Mouse (Mus musculus): Measurements from ENCODE around the gene Trim46. TPM values are rescaled to one million over a fixed set of nuclear protein-coding genes. Genes with fewer than 3 reads are reported as not detected.

Gene Trim46
- polyA plus RNA-seq, 1 experiment from 2014 or later: 11.6 TPM

DNA sequence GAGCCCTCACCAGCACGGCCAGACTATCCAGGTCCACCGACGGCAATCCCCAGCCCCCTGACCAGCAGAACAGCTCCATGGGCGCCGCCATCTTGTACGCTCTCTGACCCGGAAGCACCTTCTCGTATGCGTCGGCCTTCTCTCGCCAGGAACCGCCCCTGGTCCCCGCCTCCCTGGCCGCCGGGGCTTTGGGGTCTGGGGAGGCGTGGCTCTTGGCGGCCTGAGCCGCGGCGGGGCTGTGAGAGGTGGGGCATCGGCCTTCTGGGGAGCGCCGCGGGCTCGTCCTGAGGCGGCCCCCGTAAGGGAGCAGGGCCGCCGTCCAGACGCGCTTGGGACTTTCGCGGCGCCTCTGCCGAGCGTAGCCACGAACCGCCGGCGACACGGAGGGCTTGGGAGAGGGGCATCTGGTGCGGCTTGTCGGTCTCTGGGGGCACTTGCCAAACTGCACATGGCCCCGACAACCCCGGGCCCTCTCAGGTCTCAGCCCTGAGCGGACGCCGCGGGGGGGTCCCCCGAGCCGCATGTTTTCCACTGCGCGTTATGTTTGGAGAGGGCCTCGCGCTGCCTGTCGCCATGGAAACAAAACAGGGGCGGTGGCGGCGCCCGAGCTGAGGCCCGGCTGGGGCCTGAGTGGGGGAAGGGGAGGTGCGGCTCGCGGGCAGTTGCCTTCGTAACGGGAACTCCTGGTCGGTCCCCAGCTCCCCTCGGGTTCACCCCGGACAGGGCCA is 32.1 kb downstream of the Trim46 start:
- Histone ChIP-seq H3K27me3 (ENCODE audit: insufficient read depth, poor library complexity, severe bottlenecking) (no peaks in the 10 kb centered on the region), H3K4me1 (replicated peaks) (peaks cover 61% of the 10 kb centered on the region), H3K36me3 (peaks cover 39% of the 10 kb centered on the region), H3K4me3 (peak overlapping the region; percentile 68), H3K27ac (peak overlapping the region; percentile 98), H3K9me3 (no peaks in the 10 kb centered on the region)
- peak; percentile 94 for DNase-seq (ENCODE audit: low spot score)
- under 1% methylated on average over 69 of the region's 69 CpGs for WGBS

DNA sequence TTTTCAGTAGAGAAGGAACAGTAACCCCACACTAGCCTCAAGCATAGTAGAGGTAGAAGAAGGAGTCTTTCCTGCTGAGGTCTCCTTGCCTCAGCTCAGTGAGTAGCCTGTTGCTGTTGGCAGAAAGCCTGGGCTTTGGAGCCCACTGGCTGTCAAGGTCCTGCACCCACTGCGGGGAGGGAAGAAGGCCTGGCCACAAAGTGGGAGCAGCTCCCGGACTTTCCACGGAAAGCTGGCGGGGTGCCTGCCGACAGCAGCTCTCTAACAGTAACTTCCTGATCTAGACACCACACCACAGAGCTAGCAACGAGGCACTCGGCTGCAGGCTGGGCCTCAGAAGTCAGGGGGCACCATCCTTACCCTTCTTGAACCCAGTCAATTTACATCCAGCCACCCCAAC is 35.4 kb downstream of the Trim46 start:
- Histone ChIP-seq H3K27ac (no peak overlapping the region), H3K36me3 (peaks cover 56% of the 10 kb centered on the region), H3K4me1 (replicated peaks) (peaks cover 30% of the 10 kb centered on the region), H3K27me3 (ENCODE audit: insufficient read depth, poor library complexity, severe bottlenecking) (no peaks in the 10 kb centered on the region), H3K9me3 (no peaks in the 10 kb centered on the region), H3K4me3 (no peak overlapping the region)
- WGBS: 89% methylated on average over 7 of the region's 7 CpGs
- no peak for DNase-seq (ENCODE audit: low spot score)

DNA sequence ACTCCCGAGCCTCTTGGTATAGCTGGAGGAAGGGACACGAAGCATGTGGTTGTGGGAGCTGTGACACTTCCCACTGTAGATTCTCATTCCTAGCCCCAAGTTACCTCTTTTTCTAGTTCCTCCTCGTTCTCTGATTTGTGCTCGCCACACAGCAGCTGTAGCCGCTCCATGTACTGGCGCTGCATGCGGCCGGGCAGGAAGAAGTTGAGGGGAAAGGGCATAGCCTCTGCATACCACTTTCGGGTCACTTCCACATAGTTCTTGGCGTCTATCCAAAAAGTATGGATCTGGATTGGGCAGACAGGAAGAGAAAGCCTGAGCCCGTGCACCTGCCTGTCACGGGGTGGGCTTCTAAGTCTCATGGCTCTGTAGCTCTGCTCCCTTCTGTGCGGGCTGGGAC is 35.9 kb downstream of the Trim46 start:
- no peaks in the 10 kb centered on the region for H3K9me3 ChIP-seq
- DNase-seq (ENCODE audit: low spot score): no peak
- H3K4me1 ChIP-seq (replicated peaks): peaks cover 24% of the 10 kb centered on the region
- no peak overlapping the region for H3K27ac ChIP-seq
- WGBS: 92% methylated on average over 13 of the region's 13 CpGs
- no peak overlapping the region for H3K4me3 ChIP-seq
- no peaks in the 10 kb centered on the region for H3K27me3 ChIP-seq (ENCODE audit: insufficient read depth, poor library complexity, severe bottlenecking)
- peaks cover 61% of the 10 kb centered on the region for H3K36me3 ChIP-seq

DNA sequence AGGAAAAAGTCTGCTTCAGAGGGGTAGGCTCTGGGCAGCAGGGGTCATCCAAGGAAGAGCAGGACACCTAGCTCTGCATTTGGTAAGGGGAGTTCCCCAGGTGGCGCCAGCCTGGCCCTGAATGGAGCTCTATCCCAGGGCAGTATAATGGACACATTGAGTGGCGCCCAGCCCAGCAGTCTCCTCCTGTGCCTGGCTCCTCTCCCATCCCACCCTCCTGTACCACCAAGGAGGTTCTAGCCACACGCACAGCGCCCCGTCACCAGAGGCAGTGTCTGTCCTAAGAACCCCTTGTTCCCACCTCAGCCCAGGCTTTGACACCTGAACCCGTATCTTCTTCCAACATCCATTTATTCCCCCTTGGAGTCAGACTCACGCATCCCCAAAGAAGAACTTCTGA is 36.4 kb downstream of the Trim46 start:
- Histone ChIP-seq H3K4me1 (replicated peaks) (peaks cover 20% of the 10 kb centered on the region), H3K9me3 (no peaks in the 10 kb centered on the region), H3K4me3 (no peak overlapping the region), H3K36me3 (peaks cover 66% of the 10 kb centered on the region), H3K27me3 (ENCODE audit: insufficient read depth, poor library complexity, severe bottlenecking) (no peaks in the 10 kb centered on the region), H3K27ac (no peak overlapping the region)
- DNase-seq (ENCODE audit: low spot score): no peak
- WGBS: 90% methylated on average over 7 of the region's 7 CpGs

DNA sequence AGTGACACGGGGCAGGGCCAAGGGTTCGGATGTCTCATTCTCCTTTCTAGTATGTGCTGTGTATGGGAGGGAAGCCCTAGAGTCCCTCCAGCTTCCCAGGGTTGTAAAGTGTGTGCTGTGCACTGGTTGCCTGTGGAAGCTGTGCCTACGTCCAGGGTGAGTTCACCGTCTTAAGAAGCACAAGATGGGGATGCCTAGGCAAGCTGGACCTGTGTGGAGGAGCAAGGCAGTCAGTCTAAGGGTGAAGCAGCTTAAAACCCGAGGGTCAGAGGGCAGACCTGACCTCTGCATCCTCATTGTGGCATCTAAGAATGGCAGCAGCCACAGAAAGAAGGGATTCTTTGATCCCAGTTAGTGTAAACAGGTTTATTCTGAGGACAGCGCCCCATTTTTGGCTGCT is 37.4 kb downstream of the Trim46 start:
- WGBS: 91% methylated on average over 6 of the region's 6 CpGs
- H3K4me1 ChIP-seq (replicated peaks): peaks cover 14% of the 10 kb centered on the region
- no peaks in the 10 kb centered on the region for H3K9me3 ChIP-seq
- no peaks in the 10 kb centered on the region for H3K27me3 ChIP-seq (ENCODE audit: insufficient read depth, poor library complexity, severe bottlenecking)
- no peak overlapping the region for H3K27ac ChIP-seq
- H3K36me3 ChIP-seq: peaks cover 72% of the 10 kb centered on the region
- DNase-seq (ENCODE audit: low spot score): no peak
- no peak overlapping the region for H3K4me3 ChIP-seq

DNA sequence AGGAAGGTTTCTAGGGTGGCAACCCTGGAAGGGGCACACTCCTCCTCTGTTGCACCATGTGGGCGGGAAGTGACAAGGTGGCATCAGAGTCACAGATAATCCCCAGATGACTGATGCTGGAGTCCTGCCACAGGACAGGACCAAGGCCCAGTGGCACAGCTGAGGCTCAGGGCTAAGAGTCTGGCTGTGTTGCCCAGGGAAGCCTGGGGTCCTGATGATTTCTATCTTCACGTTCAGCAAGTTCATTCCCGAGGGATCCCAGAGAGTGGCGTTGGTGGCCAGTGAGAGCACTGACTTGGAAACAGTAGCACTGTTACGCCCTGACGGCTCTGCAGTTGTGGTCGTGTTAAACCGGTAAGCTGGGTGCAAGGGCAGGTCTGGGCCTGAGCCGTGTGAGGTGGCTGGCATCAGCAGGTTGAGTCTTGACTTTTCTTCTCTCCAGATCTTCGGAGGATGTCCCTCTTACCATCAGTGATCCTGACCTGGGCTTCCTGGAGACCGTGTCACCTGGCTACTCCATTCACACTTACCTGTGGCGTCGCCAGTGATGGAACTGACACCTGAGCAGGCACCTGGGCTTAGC is 37.9 kb downstream of the Trim46 start:
- peaks cover 72% of the 10 kb centered on the region for H3K36me3 ChIP-seq
- H3K9me3 ChIP-seq: no peaks in the 10 kb centered on the region
- H3K4me3 ChIP-seq: no peak overlapping the region
- H3K4me1 ChIP-seq (replicated peaks): peaks cover 16% of the 10 kb centered on the region
- DNase-seq (ENCODE audit: low spot score): no peak
- no peaks in the 10 kb centered on the region for H3K27me3 ChIP-seq (ENCODE audit: insufficient read depth, poor library complexity, severe bottlenecking)
- 95% methylated on average over 13 of the region's 13 CpGs for WGBS
- no peak overlapping the region for H3K27ac ChIP-seq

DNA sequence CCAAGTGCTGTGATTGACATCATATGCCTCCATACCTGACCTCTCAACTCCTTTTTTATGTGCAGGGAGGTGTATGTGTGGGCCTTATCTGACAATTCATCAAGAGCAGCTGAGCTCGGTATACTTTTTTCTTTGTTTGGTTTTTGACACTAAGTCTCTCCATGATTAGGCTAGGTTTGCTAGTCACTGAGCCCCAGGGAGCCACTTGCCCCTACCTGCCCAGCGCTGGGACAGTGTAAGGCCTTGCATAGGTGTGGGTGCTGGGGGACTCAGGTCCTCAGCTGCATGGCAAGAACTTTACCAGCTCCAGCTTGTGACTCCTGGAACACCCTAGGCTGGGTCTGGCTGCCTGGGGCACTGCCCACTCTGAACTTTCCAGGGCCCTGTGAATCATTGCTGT is 39.4 kb downstream of the Trim46 start:
- no peak for DNase-seq (ENCODE audit: low spot score)
- WGBS: 89% methylated on average over 2 of the region's 2 CpGs
- peaks cover 72% of the 10 kb centered on the region for H3K36me3 ChIP-seq
- no peak overlapping the region for H3K27ac ChIP-seq
- no peak overlapping the region for H3K4me3 ChIP-seq
- H3K4me1 ChIP-seq (replicated peaks): peaks cover 9% of the 10 kb centered on the region
- no peaks in the 10 kb centered on the region for H3K27me3 ChIP-seq (ENCODE audit: insufficient read depth, poor library complexity, severe bottlenecking)
- no peaks in the 10 kb centered on the region for H3K9me3 ChIP-seq

DNA sequence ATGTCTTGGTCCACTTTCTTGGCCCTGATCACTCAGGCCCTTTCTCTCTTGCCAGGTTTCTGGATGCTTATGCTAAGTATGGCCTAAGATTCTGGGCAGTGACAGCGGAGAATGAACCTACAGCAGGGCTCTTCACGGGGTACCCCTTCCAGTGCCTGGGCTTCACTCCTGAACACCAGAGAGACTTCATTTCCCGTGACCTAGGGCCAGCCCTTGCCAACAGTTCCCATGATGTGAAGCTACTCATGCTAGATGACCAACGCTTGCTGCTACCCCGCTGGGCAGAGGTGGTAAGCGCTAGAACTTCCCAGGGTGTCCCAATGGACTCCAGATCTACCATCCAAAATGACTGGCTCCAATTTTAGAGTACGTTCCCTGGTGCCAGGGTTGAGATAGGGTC is 40.0 kb downstream of the Trim46 start:
- peaks cover 9% of the 10 kb centered on the region for H3K4me1 ChIP-seq (replicated peaks)
- no peak overlapping the region for H3K27ac ChIP-seq
- no peak overlapping the region for H3K4me3 ChIP-seq
- H3K27me3 ChIP-seq (ENCODE audit: insufficient read depth, poor library complexity, severe bottlenecking): no peaks in the 10 kb centered on the region
- H3K36me3 ChIP-seq: peaks cover 70% of the 10 kb centered on the region
- DNase-seq (ENCODE audit: low spot score): no peak
- WGBS: 94% methylated on average over 7 of the region's 7 CpGs
- no peaks in the 10 kb centered on the region for H3K9me3 ChIP-seq

DNA sequence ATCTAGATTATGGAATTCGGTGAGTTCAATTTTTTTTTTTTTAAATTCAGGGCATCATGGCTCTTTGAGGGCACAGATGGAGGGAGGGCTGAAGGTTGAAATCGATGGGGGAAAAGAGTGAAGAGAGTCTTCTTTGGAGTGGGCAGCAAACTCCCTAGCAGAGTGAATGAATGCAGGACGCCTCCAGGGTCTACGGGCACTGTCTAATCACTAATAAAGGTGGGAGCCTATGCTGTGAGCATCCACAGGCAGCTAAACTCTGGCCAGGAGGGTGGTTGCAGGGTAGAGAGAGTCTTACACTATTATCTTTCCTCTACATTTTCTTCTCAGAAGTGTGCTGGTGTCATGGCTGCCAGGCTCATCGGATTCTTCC is 43.0 kb downstream of the Trim46 start:
- WGBS: 42% methylated on average over 5 of the region's 5 CpGs
- peak overlapping the region; percentile 80 for H3K27ac ChIP-seq
- no peak for DNase-seq (ENCODE audit: low spot score)
- no peaks in the 10 kb centered on the region for H3K27me3 ChIP-seq (ENCODE audit: insufficient read depth, poor library complexity, severe bottlenecking)
- H3K36me3 ChIP-seq: peaks cover 40% of the 10 kb centered on the region
- peaks cover 9% of the 10 kb centered on the region for H3K4me1 ChIP-seq (replicated peaks)
- H3K4me3 ChIP-seq: peak overlapping the region; percentile 67
- H3K9me3 ChIP-seq: no peaks in the 10 kb centered on the region

DNA sequence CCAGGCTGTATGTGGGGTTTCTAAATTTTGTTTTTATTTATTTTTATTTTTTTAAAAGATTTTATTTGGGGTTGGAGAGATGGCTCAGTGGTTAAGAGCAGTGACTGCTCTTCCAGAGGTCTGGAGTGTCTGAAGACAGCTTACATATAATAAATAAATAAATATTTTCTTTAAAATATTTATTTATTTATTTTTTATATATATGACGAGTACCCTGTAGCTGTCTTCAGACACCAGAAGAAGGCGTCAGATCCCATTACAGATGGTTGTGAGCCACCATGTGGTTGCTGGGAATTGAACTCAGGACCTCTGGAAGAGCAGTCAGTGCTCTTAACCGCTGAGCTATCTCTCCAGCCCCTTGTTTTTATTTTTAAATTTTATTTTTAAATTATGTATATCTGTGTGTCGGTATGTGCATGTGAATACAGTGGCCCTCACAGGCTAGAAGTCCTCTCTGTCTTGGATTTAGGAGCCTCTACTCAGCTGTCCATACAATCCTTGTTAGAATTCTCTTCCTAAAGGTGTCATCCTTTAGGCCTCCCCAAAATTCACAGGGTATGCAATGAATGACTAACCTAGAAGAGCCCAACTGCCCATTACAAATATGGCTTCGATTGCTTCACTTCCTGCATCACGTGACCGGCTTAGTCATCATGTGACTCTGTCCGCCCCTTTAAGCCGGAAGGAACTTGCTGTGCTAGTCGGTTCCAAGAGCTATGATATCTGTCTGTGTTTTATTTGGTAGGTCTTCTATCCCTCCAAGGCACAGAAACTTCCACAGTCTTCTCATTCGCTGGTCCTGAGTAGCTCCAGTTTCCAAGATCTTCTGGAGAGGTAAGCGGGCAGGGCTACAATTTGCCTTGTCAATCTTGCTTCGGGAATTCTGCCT is 43.6 kb downstream of the Trim46 start, which contains the start of gene Gba:
TSS of gene Gba (plus strand) at position 676 of the 889 bp plus-strand sequence.
- Histone ChIP-seq H3K27me3 (ENCODE audit: insufficient read depth, poor library complexity, severe bottlenecking) (no peaks in the 10 kb centered on the region), H3K27ac (peak within 1 kb of the TSS; percentile 80), H3K4me3 (peak within 1 kb of the TSS; percentile 67), H3K4me1 (replicated peaks) (peaks cover 9% of the 10 kb centered on the region), H3K36me3 (peaks cover 34% of the 10 kb centered on the region), H3K9me3 (no peaks in the 10 kb centered on the region)
- DNase-seq (ENCODE audit: low spot score): peak; percentile 88
- WGBS: 29% methylated on average over 13 of the region's 13 CpGs

DNA sequence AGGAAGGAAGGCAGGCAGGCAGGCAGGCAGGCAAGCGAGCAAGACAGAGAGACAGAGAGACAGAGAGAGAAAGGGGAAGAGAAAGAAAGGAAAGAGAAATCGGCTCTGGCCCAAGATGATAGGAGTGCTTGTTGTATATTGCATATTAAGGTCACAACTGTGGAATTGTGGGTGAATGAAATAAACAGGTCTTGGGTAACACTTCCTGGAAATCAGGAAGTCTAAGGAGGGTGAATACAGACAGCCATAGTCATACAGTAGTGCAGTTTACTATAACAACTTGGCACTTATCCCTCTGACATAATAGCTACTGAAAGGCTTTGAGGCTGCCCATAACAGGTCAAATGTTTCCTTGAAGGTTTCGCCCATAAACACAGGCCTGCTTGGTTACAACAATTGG is 46.3 kb downstream of the Trim46 start:
- H3K27ac ChIP-seq: no peak overlapping the region
- no peak overlapping the region for H3K4me3 ChIP-seq
- H3K9me3 ChIP-seq: no peaks in the 10 kb centered on the region
- no peak for DNase-seq (ENCODE audit: low spot score)
- H3K27me3 ChIP-seq (ENCODE audit: insufficient read depth, poor library complexity, severe bottlenecking): no peaks in the 10 kb centered on the region
- H3K4me1 ChIP-seq (replicated peaks): peaks cover 28% of the 10 kb centered on the region
- 85% methylated on average over 3 of the region's 3 CpGs for WGBS
- H3K36me3 ChIP-seq: peaks cover 7% of the 10 kb centered on the region

DNA sequence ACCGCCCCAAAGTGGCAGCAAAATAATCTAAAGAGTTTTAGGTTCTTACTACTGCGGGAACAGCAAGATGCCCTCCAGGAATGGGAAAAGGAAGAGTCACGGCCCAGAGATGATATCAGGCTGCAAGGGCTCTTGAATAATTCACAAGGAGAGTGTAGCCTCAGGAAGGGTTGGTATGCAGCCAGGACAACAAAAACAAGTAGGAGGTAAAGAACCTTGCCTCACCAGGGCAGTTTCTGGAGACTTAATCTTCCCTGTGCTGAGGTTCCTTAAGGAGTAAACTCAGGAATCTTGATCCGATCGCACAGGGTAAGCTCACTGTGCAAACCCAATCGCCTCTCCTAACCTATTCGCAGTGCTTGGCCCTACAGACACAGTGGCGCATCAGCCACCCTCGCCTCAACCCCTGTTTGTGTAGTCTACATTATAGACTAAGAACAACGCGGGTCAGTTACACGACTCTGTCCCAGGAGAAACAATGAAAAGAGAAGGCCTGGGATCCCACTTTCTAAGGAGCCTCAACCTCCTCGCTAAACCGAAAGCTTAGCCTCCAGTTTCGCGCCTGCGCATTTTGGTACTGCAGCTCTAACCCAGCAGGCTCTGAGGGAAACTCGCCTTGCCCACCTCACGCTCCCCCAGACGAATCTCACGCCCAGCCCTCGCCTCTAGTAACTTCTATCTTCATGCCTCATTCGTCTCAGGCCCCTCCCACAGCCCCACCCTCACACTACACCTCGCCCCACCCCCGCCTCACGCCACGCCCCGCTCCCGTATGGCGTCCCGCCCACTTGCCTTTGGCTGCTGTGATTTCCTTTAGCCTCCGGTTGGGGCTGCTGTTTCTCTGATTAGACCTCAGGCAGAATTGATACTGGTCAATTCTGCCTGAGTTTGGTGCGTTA is 49.9 kb downstream of the Trim46 start:
- Histone ChIP-seq H3K4me3 (peak overlapping the region; percentile 52), H3K27ac (peak overlapping the region; percentile 91), H3K9me3 (no peaks in the 10 kb centered on the region), H3K27me3 (ENCODE audit: insufficient read depth, poor library complexity, severe bottlenecking) (no peaks in the 10 kb centered on the region), H3K4me1 (replicated peaks) (peaks cover 19% of the 10 kb centered on the region), H3K36me3 (no peaks in the 10 kb centered on the region)
- DNase-seq (ENCODE audit: low spot score): peak; percentile 96
- WGBS: 9% methylated on average over 33 of the region's 33 CpGs

All from hindbrain, embryonic 10.5 days (tissue).